ENCODE assay signal across 11 mouse cellular contexts in genomic region chr14:120061096-120061495, GRCm38 (mm10). TPM values are rescaled to one million over a fixed set of nuclear protein-coding genes. Genes with fewer than 3 reads are reported as not detected.
DNase-seq lines count a peak whose midpoint lies in the region; ATAC-seq and TF ChIP-seq lines count a peak whose summit lies in the region.
"Had no signal": no experiment of that assay in that cellular context is flagged by ENCODE, and none has a peak within 500 bp of the region (broad histone marks: within the 10 kb centered on the region; RNA-seq: fewer than 3 reads in every experiment).

No protein-coding gene starts in this region.

- no peak for TF ChIP-seq EP300 in heart, postnatal 0 days (IDR thresholded peaks at IDR 0.05; ENCODE audit: low read depth)

- whole genome bisulfite sequencing in heart, postnatal 0 days, result 56% methylated on average over 9 of the region's 9 CpGs
- WGBS in neural tube, embryonic 11.5 days, result 64% methylated on average over 9 of the region's 9 CpGs

- H3K9me3 ChIP-seq in heart, postnatal 0 days (replicated peaks; ENCODE audit: control insufficient read depth, low read length), result 0 out of 2 replicates have a peak, but pooled peaks cover 3% of the 10 kb centered on the region
- no peaks in the 10 kb centered on the region for H3K9me3 ChIP-seq in neural tube, embryonic 11.5 days (ENCODE audit: control insufficient read depth, low read length)
- H3K9me3 ChIP-seq: hindbrain, embryonic 15.5 days had no signal

- peak; percentile 5 for DNase-seq in heart, postnatal 0 days (ENCODE audit: low spot score)
- no peak for DNase-seq in heart, adult 11 months
- peak; percentile 84 for DNase-seq in brain, embryonic 14.5 days (ENCODE audit: low read depth)
- DNase-seq in fibroblast of lung, adult 2 months (ENCODE audit: low read depth), result peak; percentile 11
- DNase-seq in layer of hippocampus, postnatal 25 days (ENCODE audit: extremely low spot score in 1 of 2, low spot score in 1 of 2), result peak; percentile 48 to 88
- peak; percentile 73 for DNase-seq in neural tube, embryonic 11.5 days (ENCODE audit: low spot score)

- H3K4me1 ChIP-seq in heart, postnatal 0 days (ENCODE audit: control insufficient read depth, insufficient read depth), result no peaks in the 10 kb centered on the region
- no peaks in the 10 kb centered on the region for H3K4me1 ChIP-seq in neural tube, embryonic 11.5 days (ENCODE audit: control insufficient read depth, insufficient read depth, low read length)
- H3K4me1 ChIP-seq: hindbrain, embryonic 15.5 days had no signal

- no peak overlapping the region for H3K4me3 ChIP-seq in heart, postnatal 0 days (ENCODE audit: low read depth, low read length)
- H3K4me3 ChIP-seq in C2C12 (ENCODE audit: insufficient read depth, poor library complexity, severe bottlenecking), result no peak overlapping the region
- H3K4me3 ChIP-seq in neural tube, embryonic 11.5 days (ENCODE audit: low read depth, low read length), result no peak overlapping the region
- H3K4me3 ChIP-seq: hindbrain, embryonic 15.5 days had no signal

- H3K79me3 ChIP-seq in C2C12 (ENCODE audit: low read depth), result no peaks in the 10 kb centered on the region

- no peak for TF ChIP-seq POLR2A in brain, embryonic 14.5 days (IDR thresholded peaks at IDR 0.05; ENCODE audit: borderline replicate concordance, extremely low read depth, insufficient read depth, insufficient read length, poor library complexity, severe bottlenecking)

- ATAC-seq in heart, postnatal 0 days (ENCODE audit: insufficient read depth, low read depth), result no peak
- no peak for ATAC-seq in neural tube, embryonic 11.5 days (ENCODE audit: insufficient read depth, low FRiP score, low TSS enrichment)
- no peak for ATAC-seq in activated CD4-positive, CD25-positive, alpha-beta regulatory T cell, adult 4 months

- no peaks in the 10 kb centered on the region for H3K27me3 ChIP-seq in heart, postnatal 0 days (ENCODE audit: control insufficient read depth, insufficient read depth, low read length)
- H3K27me3 ChIP-seq in C2C12 (ENCODE audit: control insufficient read depth, insufficient read depth, insufficient read length), result peaks cover 13% of the 10 kb centered on the region
- H3K27me3 ChIP-seq in neural tube, embryonic 11.5 days (ENCODE audit: control insufficient read depth, insufficient read depth, low read length), result no peaks in the 10 kb centered on the region
- H3K27me3 ChIP-seq: hindbrain, embryonic 15.5 days had no signal

- no peak overlapping the region for H3K27ac ChIP-seq in heart, postnatal 0 days (ENCODE audit: low read depth)
- no peak overlapping the region for H3K27ac ChIP-seq in neural tube, embryonic 11.5 days (ENCODE audit: low read depth, low read length)
- H3K27ac ChIP-seq: hindbrain, embryonic 15.5 days had no signal

- H3ac ChIP-seq in C2C12 (ENCODE audit: control insufficient read depth, insufficient read length, low read depth), result no peak overlapping the region

- H3K36me3 ChIP-seq in heart, postnatal 0 days (replicated peaks; ENCODE audit: control insufficient read depth, insufficient read depth, low read length), result no peaks in the 10 kb centered on the region
- no peaks in the 10 kb centered on the region for H3K36me3 ChIP-seq in C2C12 (ENCODE audit: control insufficient read depth, insufficient read depth)
- no peaks in the 10 kb centered on the region for H3K36me3 ChIP-seq in neural tube, embryonic 11.5 days (ENCODE audit: control insufficient read depth, insufficient read depth, low read length)
- H3K36me3 ChIP-seq: G1E; hindbrain, embryonic 15.5 days had no signal

- H3K79me2 ChIP-seq in C2C12 (ENCODE audit: control insufficient read depth, insufficient read depth), result no peaks in the 10 kb centered on the region

- H3K4me2 ChIP-seq in heart, postnatal 0 days (ENCODE audit: low read depth, low read length), result no peak overlapping the region
- H3K4me2 ChIP-seq in neural tube, embryonic 11.5 days (ENCODE audit: low read depth), result no peak overlapping the region
- H3K4me2 ChIP-seq: hindbrain, embryonic 15.5 days had no signal

- no peak overlapping the region for H3K9ac ChIP-seq in heart, postnatal 0 days (replicated peaks; ENCODE audit: low read depth, low read length)
- H3K9ac ChIP-seq in neural tube, embryonic 11.5 days (ENCODE audit: low read length), result no peak overlapping the region
- H3K9ac ChIP-seq: hindbrain, embryonic 15.5 days had no signal

- TF ChIP-seq CTCF in heart, postnatal 0 days (IDR thresholded peaks at IDR 0.05; ENCODE audit: low read depth), result peak; percentile 70
- TF ChIP-seq CTCF in C2C12 (IDR thresholded peaks at IDR 0.05; ENCODE audit: control insufficient read depth, insufficient read depth, insufficient read length), result peak; percentile 12
- peak; percentile 84 for TF ChIP-seq CTCF in brain, embryonic 14.5 days (IDR thresholded peaks at IDR 0.05; ENCODE audit: borderline replicate concordance, extremely low read depth, insufficient read depth, insufficient read length)

TF ChIP-seq in C2C12, 6 proteins besides CTCF, POLR2A, EP300 and RAD21:
- TF ChIP-seq FOSL1 (IDR thresholded peaks at IDR 0.05; ENCODE audit: insufficient read depth, low read length, poor library complexity, severe bottlenecking), result no peak
- no peak for TF ChIP-seq CEBPB (IDR thresholded peaks at IDR 0.05; ENCODE audit: low read depth)
- TF ChIP-seq MYOG (IDR thresholded peaks at IDR 0.05; ENCODE audit: control insufficient read depth, extremely low read depth, insufficient read length), result no peak
- TF ChIP-seq MYOD1 (IDR thresholded peaks at IDR 0.05; ENCODE audit: control insufficient read depth, insufficient read length, low read depth), result no peak
- TF ChIP-seq MAX (IDR thresholded peaks at IDR 0.05), result no peak
- TF ChIP-seq USF1 (IDR thresholded peaks at IDR 0.05; ENCODE audit: low read depth), result no peak

RNA-seq across cellular contexts. Expression of gene Oxgr1, which starts 18.9 kb away (rescaled TPM):
- 1.2 TPM in 1 of 2 replicates, not detected in the other for total RNA-seq in heart, postnatal 0 days (2014; rRNA removed; ENCODE audit: low replicate concordance)
- polyA plus RNA-seq in heart, postnatal 0 days (2015; fragmentation: Nextera tagmentation; extraction: Ambion mirVana), result not detected in 2 replicates
- polyA plus RNA-seq in C2C12 (2012; fragmentation: generic; extraction: Trizol), result not detected
- 0.04 TPM in 1 of 2 replicates, not detected in the other for polyA plus RNA-seq in brain, embryonic 14.5 days (2012; rRNA removed)
- under 1 TPM; 0.07 to 0.12 TPM for total RNA-seq in layer of hippocampus, postnatal 25 days (2021)
- not detected in 2 replicates for polyA plus RNA-seq in neural tube, embryonic 11.5 days (2014; fragmentation: Nextera tagmentation; extraction: Ambion mirVana)
- polyA plus RNA-seq in activated CD4-positive, CD25-positive, alpha-beta regulatory T cell, adult 4 months (2017; shearing (Covaris generic)), result not detected
- polyA plus RNA-seq: G1E; hindbrain, embryonic 15.5 days; neural tube, embryonic 14.5 days had no signal

Comparison
In these comparisons a context has a peak if more than half of its experiments do, and no peak if none do; other contexts are left out.
1. CTCF ChIP-seq: peak in every context shown above with its lines; median percentile 84 in brain, embryonic 14.5 days; 70 in heart, postnatal 0 days; 12 in C2C12.